Mouse (Mus musculus) heart, adult 2 months (tissue): Measurements from ENCODE around the gene Usp21.

Source experiments
- CTCF ChIP-seq: fragments of 200-600 bp; IDR thresholded peaks from 2 replicates; pipeline ENCODE4 v1.8.1; 2022; ENCODE audit warnings: antibody characterized with exemption, mild to moderate bottlenecking, moderate library complexity
- EP300 ChIP-seq: fragments of 200-500 bp; IDR thresholded peaks from 2 replicates; pipeline ENCODE4 v1.6.1; 2011; ENCODE audit warnings: low read depth, low read length, control low read depth; ENCODE audit not compliant: insufficient read depth
- POLR2A ChIP-seq: fragments of 200-500 bp; IDR thresholded peaks from 2 replicates; pipeline ENCODE4 v1.6.1; 2011; ENCODE audit warnings: mild to moderate bottlenecking, low read depth, low read length, control low read depth; ENCODE audit not compliant: insufficient read depth

DNA sequence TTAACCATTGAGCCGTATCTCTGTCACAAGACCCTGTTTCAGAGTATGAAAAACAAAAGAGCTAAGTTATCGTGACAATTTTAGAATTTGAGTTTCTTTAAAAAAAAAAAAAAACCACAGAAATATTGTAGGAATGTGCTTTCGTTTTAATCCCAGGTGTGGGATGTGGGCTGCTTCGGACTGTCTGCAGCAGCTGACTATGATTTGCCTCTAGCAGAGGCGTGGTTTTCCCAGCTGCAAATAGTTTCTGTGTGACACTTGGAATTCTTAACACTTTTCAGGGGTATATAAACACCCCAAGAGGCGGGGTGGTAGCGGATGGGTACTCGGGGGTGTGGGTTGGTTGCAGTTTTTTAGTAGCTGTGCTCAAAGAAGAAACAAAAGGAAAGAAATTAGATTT lies 42.4 kb downstream of the Usp21 start:
- TF ChIP-seq POLR2A (no peak), CTCF (no peak), EP300 (no peak)
